Mouse (Mus musculus) B cell, adult (primary cell): Measurements from ENCODE around the gene Hvcn1. TPM values are rescaled to one million over a fixed set of nuclear protein-coding genes. Genes with fewer than 3 reads are reported as not detected.

Experiments
- total RNA-seq: library from RNA; stranded (reverse); gene quantifications from 4 replicates; pipeline ENCODE4 v1.2.4, GENCODE M21; 2023; ENCODE audit not compliant: inconsistent age

Gene Hvcn1
- total RNA-seq = 840 to 894 TPM (median 863 TPM) in 4 replicates

GRCm38 (mm10) chr5:122206475-122206874 lies at the start of gene Hvcn1:
Hvcn1 (plus strand) TSS chr5:122206804.

DNA sequence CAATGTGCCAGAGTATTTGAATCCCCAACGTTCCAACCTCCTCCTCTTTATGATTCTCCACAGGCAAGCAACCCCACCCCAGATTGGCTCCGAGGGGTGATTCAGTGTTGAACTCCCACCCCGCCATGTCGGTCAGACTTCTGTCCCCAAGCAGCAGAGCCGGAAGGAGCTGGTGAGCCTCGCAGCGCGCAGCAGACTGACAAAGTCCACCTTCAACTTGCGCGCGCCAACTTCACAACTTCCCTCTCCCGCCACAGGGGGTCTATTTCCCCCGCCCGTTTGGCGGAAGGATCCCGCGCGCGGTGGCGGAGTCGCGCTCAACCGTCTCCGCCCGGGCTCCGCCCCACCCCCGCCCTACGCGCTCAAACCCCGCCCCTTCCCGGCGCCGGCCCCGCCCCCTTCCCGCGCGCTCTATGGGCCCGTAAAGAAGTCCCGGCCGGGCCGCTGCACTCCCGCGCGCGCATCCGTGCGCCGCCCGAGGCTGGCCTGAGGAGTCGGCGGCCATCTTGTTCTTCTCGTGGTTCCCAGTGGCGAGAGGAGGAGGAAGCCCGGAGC lies 48.7 kb upstream of the Hvcn1 start, which contains the start of gene Ppp1cc:
TSS of gene Ppp1cc (plus strand) at position 452 of the 555 bp plus-strand sequence.

GRCm38 (mm10) chr5:122263933-122264905 lies 57.6 kb downstream of the Hvcn1 start, which contains the start of gene Tctn1:
Tctn1 (minus strand) TSS chr5:122264460.

DNA sequence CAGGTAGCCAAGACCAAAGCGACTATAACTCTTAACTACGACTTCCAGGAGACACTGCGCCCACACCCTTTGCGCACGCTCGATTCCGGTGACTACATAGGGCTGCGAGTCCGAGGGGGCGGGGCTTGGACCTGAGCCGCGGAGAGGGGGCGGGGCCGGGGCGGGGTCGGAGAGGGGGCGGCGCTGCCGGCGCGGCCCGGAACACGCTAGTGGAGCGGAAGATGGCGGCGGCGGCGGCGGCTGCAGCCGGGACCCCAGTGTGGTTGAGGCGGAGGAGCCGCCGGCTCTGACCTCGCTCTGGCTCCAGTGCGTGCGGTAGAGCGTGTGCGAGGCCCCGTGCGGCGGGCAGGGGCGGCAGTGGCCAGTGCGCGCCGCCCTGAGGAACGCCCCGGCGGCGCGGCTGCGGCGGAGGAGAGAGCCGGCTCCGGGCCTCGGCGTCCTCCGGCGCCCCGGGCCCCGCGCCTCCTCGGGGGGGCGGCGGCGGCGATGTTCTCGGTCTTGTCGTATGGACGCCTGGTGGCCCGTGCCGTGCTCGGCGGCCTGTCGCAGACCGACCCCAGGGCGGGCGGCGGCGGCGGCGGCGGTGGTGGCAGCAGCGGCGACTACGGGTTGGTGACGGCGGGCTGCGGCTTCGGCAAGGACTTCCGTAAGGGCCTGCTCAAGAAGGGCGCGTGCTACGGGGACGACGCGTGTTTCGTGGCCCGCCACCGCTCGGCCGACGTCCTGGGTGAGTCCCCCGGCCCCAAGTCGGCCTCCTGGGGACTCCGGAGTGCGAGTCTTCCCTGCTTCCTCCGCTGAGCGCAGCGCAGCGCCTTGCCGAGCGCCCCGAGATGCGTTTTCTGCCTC lies 77.8 kb downstream of the Hvcn1 start, which contains the start of gene Pptc7:
TSS of gene Pptc7 (plus strand) at position 183 of the 846 bp plus-strand sequence.

Other genes with a start within 250 kb of the Hvcn1 start
- gene Cux2, start 156.7 kb upstream of the Hvcn1 start, total RNA-seq = not detected in 4 replicates
- gene Myl2, start 105.9 kb upstream of the Hvcn1 start, total RNA-seq = not detected in 4 replicates
- 0.57 to 0.69 TPM in 2 of 4 replicates, not detected in the others for gene Ccdc63, start 66.0 kb upstream of the Hvcn1 start, total RNA-seq
- gene Ppp1cc, start 48.5 kb upstream of the Hvcn1 start, total RNA-seq = 243 to 286 TPM (median 263 TPM) in 4 replicates
- gene Tctn1, start 57.7 kb downstream of the Hvcn1 start, total RNA-seq = 22.5 to 24.0 TPM (median 23.8 TPM) in 4 replicates
- gene Pptc7, start 77.6 kb downstream of the Hvcn1 start, total RNA-seq = 25.5 to 27.0 TPM (median 26.2 TPM) in 4 replicates
- 5.3 to 7.2 TPM (median 6.9 TPM) in 4 replicates for gene Rad9b, start 147.4 kb downstream of the Hvcn1 start, total RNA-seq
- 42.8 to 63.4 TPM (median 56.8 TPM) in 4 replicates for gene Vps29, start 147.6 kb downstream of the Hvcn1 start, total RNA-seq
- gene Gpn3, start 165.1 kb downstream of the Hvcn1 start, total RNA-seq = 34.1 to 42.0 TPM (median 38.1 TPM) in 4 replicates
- gene Fam216a, start 165.6 kb downstream of the Hvcn1 start, total RNA-seq = 7.1 to 10.6 TPM (median 9.0 TPM) in 4 replicates
- 371 to 419 TPM (median 385 TPM) in 4 replicates for gene Arpc3, start 185.1 kb downstream of the Hvcn1 start, total RNA-seq
- gene Anapc7, start 214.9 kb downstream of the Hvcn1 start, total RNA-seq = 31.3 to 37.9 TPM (median 32.4 TPM) in 4 replicates